8 mouse cellular contexts compared by ENCODE assay signal in genomic region chr15:81697847-81698246, GRCm38 (mm10). TPM values are rescaled to one million over a fixed set of nuclear protein-coding genes. Genes with fewer than 3 reads are reported as not detected.
DNase-seq lines count a peak whose midpoint lies in the region; ATAC-seq and TF ChIP-seq lines count a peak whose summit lies in the region.

No protein-coding gene starts in this region.

- H3K27me3 ChIP-seq in heart, postnatal 0 days (ENCODE audit: control insufficient read depth, insufficient read depth, low read length), result peaks cover 35% of the 10 kb centered on the region
- peaks cover 34% of the 10 kb centered on the region for H3K27me3 ChIP-seq in heart, embryonic 11.5 days (ENCODE audit: control insufficient read depth, insufficient read depth, low read length)
- peaks cover 7% of the 10 kb centered on the region for H3K27me3 ChIP-seq in C2C12 (ENCODE audit: control insufficient read depth, insufficient read depth, insufficient read length)

- DNase-seq in heart, postnatal 0 days (ENCODE audit: low spot score), result no peak
- peak; percentile 83 for DNase-seq in ZHBTc4 (ENCODE audit: low read depth, low spot score)
- peak; percentile 56 for DNase-seq in retina, postnatal 1 day
- DNase-seq in left cerebral cortex, postnatal 10 days (ENCODE audit: extremely low spot score in 1 of 2, low spot score in 2 of 2), result no peak
- no peak for DNase-seq in frontal cortex, postnatal 14 days (ENCODE audit: low spot score in 2 of 2)

- no peak for ATAC-seq in heart, postnatal 0 days (ENCODE audit: insufficient read depth, low read depth)
- ATAC-seq in heart, embryonic 11.5 days (replicated peaks; ENCODE audit: insufficient number of reproducible peaks, low FRiP score, low TSS enrichment), result no peak
- peak; percentile 37 for ATAC-seq in inflammation-experienced regulatory T-cells, adult 6 months

- no peak overlapping the region for H3K9ac ChIP-seq in heart, postnatal 0 days (replicated peaks; ENCODE audit: low read depth, low read length)
- no peak overlapping the region for H3K9ac ChIP-seq in heart, embryonic 11.5 days (ENCODE audit: low read depth, low read length)

- peaks cover 14% of the 10 kb centered on the region; the same call in 1 of the 2 replicates for H3K4me1 ChIP-seq in heart, postnatal 0 days (ENCODE audit: control insufficient read depth, insufficient read depth)
- peaks cover 15% of the 10 kb centered on the region for H3K4me1 ChIP-seq in heart, embryonic 11.5 days (ENCODE audit: control insufficient read depth, insufficient read depth, low read length)

- no peaks in the 10 kb centered on the region for H3K36me3 ChIP-seq in heart, postnatal 0 days (replicated peaks; ENCODE audit: control insufficient read depth, insufficient read depth, low read length)
- no peaks in the 10 kb centered on the region for H3K36me3 ChIP-seq in heart, embryonic 11.5 days (ENCODE audit: control insufficient read depth, insufficient read depth, low read length)
- H3K36me3 ChIP-seq in C2C12 (ENCODE audit: control insufficient read depth, insufficient read depth), result peaks cover 13% of the 10 kb centered on the region

- no peak for TF ChIP-seq EP300 in heart, postnatal 0 days (IDR thresholded peaks at IDR 0.05; ENCODE audit: low read depth)

- WGBS in heart, postnatal 0 days, result 37% methylated on average over 3 of the region's 3 CpGs
- WGBS in heart, embryonic 11.5 days (ENCODE audit: insufficient replicate concordance), result 49% methylated on average over 3 of the region's 3 CpGs

- H3K27ac ChIP-seq in heart, postnatal 0 days (ENCODE audit: low read depth), result no peak overlapping the region
- no peak overlapping the region for H3K27ac ChIP-seq in heart, embryonic 11.5 days (ENCODE audit: low read depth, low read length)

- H3K4me3 ChIP-seq in heart, postnatal 0 days (ENCODE audit: low read depth, low read length), result no peak overlapping the region
- no peak overlapping the region for H3K4me3 ChIP-seq in heart, embryonic 11.5 days (ENCODE audit: low read depth, low read length)
- H3K4me3 ChIP-seq in C2C12 (ENCODE audit: insufficient read depth, poor library complexity, severe bottlenecking), result no peak overlapping the region

- no peaks in the 10 kb centered on the region for H3K79me3 ChIP-seq in C2C12 (ENCODE audit: low read depth)

- no peak overlapping the region for H3ac ChIP-seq in C2C12 (ENCODE audit: control insufficient read depth, insufficient read length, low read depth)

- intact Hi-C loops in left cerebral cortex, postnatal 10 days (cut with DNase I), result no loop called here

- no peak overlapping the region for H3K4me2 ChIP-seq in heart, postnatal 0 days (ENCODE audit: low read depth, low read length)
- no peak overlapping the region for H3K4me2 ChIP-seq in heart, embryonic 11.5 days

- H3K9me3 ChIP-seq in heart, postnatal 0 days (replicated peaks; ENCODE audit: control insufficient read depth, low read length), result no peaks in the 10 kb centered on the region
- no peaks in the 10 kb centered on the region for H3K9me3 ChIP-seq in heart, embryonic 11.5 days (replicated peaks; ENCODE audit: control insufficient read depth, low read length)

- H3K79me2 ChIP-seq in C2C12 (ENCODE audit: control insufficient read depth, insufficient read depth), result no peaks in the 10 kb centered on the region

- peak; percentile 32 for TF ChIP-seq CTCF in heart, postnatal 0 days (IDR thresholded peaks at IDR 0.05; ENCODE audit: low read depth)
- TF ChIP-seq CTCF in C2C12 (IDR thresholded peaks at IDR 0.05; ENCODE audit: control insufficient read depth, insufficient read depth, insufficient read length), result peak; percentile 25

TF ChIP-seq in C2C12, 6 proteins besides CTCF, POLR2A, EP300 and RAD21:
- TF ChIP-seq MYOD1 (IDR thresholded peaks at IDR 0.05; ENCODE audit: control insufficient read depth, insufficient read length, low read depth) (no peak), MAX (IDR thresholded peaks at IDR 0.05) (no peak), CEBPB (IDR thresholded peaks at IDR 0.05; ENCODE audit: low read depth) (no peak), MYOG (IDR thresholded peaks at IDR 0.05; ENCODE audit: control insufficient read depth, extremely low read depth, insufficient read length) (no peak), USF1 (IDR thresholded peaks at IDR 0.05; ENCODE audit: low read depth) (no peak), FOSL1 (IDR thresholded peaks at IDR 0.05; ENCODE audit: insufficient read depth, low read length, poor library complexity, severe bottlenecking) (no peak)

RNA-seq across cellular contexts. Expression of gene Chadl, which starts 0.8 kb away (rescaled TPM):
- 2.3 TPM in 1 of 2 replicates, not detected in the other for total RNA-seq in heart, postnatal 0 days (2014; rRNA removed; ENCODE audit: low replicate concordance)
- polyA plus RNA-seq in heart, postnatal 0 days (2015; fragmentation: Nextera tagmentation; extraction: Ambion mirVana), result 0.74 and 1.2 TPM in 2 replicates
- 0.44 and 1.5 TPM in 2 replicates for polyA plus RNA-seq in heart, embryonic 11.5 days (2014; fragmentation: Nextera tagmentation; extraction: Ambion mirVana)
- 1.5 TPM for polyA plus RNA-seq in C2C12 (2012; fragmentation: generic; extraction: Trizol)
- 1 to 10 TPM; 1.0 to 2.6 (median 1.3) TPM for polyA plus RNA-seq in inflammation-experienced regulatory T-cells, adult 6 months (2017; shearing (Covaris generic))
- 10 to 100 TPM; 20.6 to 25.4 TPM for total RNA-seq in left cerebral cortex, postnatal 10 days (2021)

RNA-seq across cellular contexts. Expression of gene L3mbtl2, which starts 34.2 kb away (rescaled TPM):
- 17.2 and 18.6 TPM in 2 replicates for total RNA-seq in heart, postnatal 0 days (2014; rRNA removed; ENCODE audit: low replicate concordance)
- 8.8 and 9.3 TPM in 2 replicates for polyA plus RNA-seq in heart, postnatal 0 days (2015; fragmentation: Nextera tagmentation; extraction: Ambion mirVana)
- polyA plus RNA-seq in heart, embryonic 11.5 days (2014; fragmentation: Nextera tagmentation; extraction: Ambion mirVana), result 17.2 and 17.7 TPM in 2 replicates
- 34.8 TPM for polyA plus RNA-seq in C2C12 (2012; fragmentation: generic; extraction: Trizol)
- polyA plus RNA-seq in inflammation-experienced regulatory T-cells, adult 6 months (2017; shearing (Covaris generic)), result 10 to 100 TPM; 23.1 to 24.7 (median 24.1) TPM
- 10 to 100 TPM; 35.9 to 37.1 TPM for total RNA-seq in left cerebral cortex, postnatal 10 days (2021)

RNA-seq across cellular contexts. Expression of gene Zc3h7b, which starts 47.0 kb away (rescaled TPM):
- 41.4 and 51.1 TPM in 2 replicates for total RNA-seq in heart, postnatal 0 days (2014; rRNA removed; ENCODE audit: low replicate concordance)
- polyA plus RNA-seq in heart, postnatal 0 days (2015; fragmentation: Nextera tagmentation; extraction: Ambion mirVana), result 11.6 and 14.3 TPM in 2 replicates
- 26.9 and 36.8 TPM in 2 replicates for polyA plus RNA-seq in heart, embryonic 11.5 days (2014; fragmentation: Nextera tagmentation; extraction: Ambion mirVana)
- 46.9 TPM for polyA plus RNA-seq in C2C12 (2012; fragmentation: generic; extraction: Trizol)
- 1 to 10 TPM; 4.3 to 8.1 (median 5.7) TPM for polyA plus RNA-seq in inflammation-experienced regulatory T-cells, adult 6 months (2017; shearing (Covaris generic))
- total RNA-seq in left cerebral cortex, postnatal 10 days (2021), result 100 to 1,000 TPM; 192 to 212 TPM

RNA-seq across cellular contexts. Expression of gene Rangap1, which starts 47.5 kb away (rescaled TPM):
- 50.6 and 87.8 TPM in 2 replicates for total RNA-seq in heart, postnatal 0 days (2014; rRNA removed; ENCODE audit: low replicate concordance)
- 28.7 and 31.3 TPM in 2 replicates for polyA plus RNA-seq in heart, postnatal 0 days (2015; fragmentation: Nextera tagmentation; extraction: Ambion mirVana)
- 96.3 and 105 TPM in 2 replicates for polyA plus RNA-seq in heart, embryonic 11.5 days (2014; fragmentation: Nextera tagmentation; extraction: Ambion mirVana)
- 233 TPM for polyA plus RNA-seq in C2C12 (2012; fragmentation: generic; extraction: Trizol)
- 10 to 100 TPM; 43.0 to 72.2 (median 45.8) TPM for polyA plus RNA-seq in inflammation-experienced regulatory T-cells, adult 6 months (2017; shearing (Covaris generic))
- total RNA-seq in left cerebral cortex, postnatal 10 days (2021), result 100 to 1,000 TPM; 200 to 211 TPM

Comparison
In these comparisons a context has a peak if more than half of its experiments do, and no peak if none do; other contexts are left out.
1. DNase-seq: peak in ZHBTc4 (single experiment) and retina, postnatal 1 day (single experiment); none in heart, postnatal 0 days (single experiment), left cerebral cortex, postnatal 10 days (0 of 2) and frontal cortex, postnatal 14 days (0 of 2).